ENCODE assay signal across 8 mouse cellular contexts in the genomic region with DNA sequence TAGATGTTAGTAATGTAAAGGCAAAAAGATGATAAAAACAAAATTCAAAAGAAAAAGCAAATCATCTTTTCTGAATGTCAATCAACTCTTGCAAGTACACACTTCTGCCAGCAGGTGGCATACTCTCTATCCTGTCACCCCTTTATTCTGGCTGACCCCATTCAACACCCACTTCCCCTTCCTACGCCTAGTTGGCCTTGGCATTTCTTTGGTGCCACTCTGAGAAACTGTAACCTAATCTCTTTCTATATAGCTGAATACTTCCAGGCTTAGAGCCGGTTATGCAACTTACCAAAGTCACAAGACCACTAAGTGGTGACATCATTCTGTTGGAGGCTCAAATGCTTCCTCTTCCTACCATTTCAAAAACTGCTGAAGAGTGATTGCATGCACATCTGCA.
DNase-seq lines count a peak whose midpoint lies in the region; ATAC-seq and TF ChIP-seq lines count a peak whose summit lies in the region.
"Had no signal": no experiment of that assay in that cellular context is flagged by ENCODE, and none has a peak within 500 bp of the region (broad histone marks: within the 10 kb centered on the region; RNA-seq: fewer than 3 reads in every experiment).

No protein-coding gene starts in this region.

- dilution Hi-C loops in CH12.LX (cut with MboI; ENCODE audit: extremely low pct_ligation_motif_present, extremely low pct_unique_long_range_greater_than_20kb, low sequenced_read_pairs) = no loop called here

- TF ChIP-seq EP300 in CH12.LX (IDR thresholded peaks at IDR 0.05; ENCODE audit: low read length) = no peak
- TF ChIP-seq EP300 in MEL (IDR thresholded peaks at IDR 0.05; ENCODE audit: low read depth in 1 of 2, low read length in 2 of 2) = no peak

- H3K79me2 ChIP-seq in CH12.LX (replicated peaks; ENCODE audit: control insufficient read depth, extremely low read depth, insufficient read depth, poor library complexity, severe bottlenecking) (no peaks in the 10 kb centered on the region), MEL (ENCODE audit: control insufficient read depth, insufficient read depth, low read length, poor library complexity) (no peaks in the 10 kb centered on the region)

- DNase-seq in kidney, postnatal 0 days (ENCODE audit: low spot score) = peak; percentile 50
- DNase-seq in kidney, postnatal 14 days = no peak
- DNase-seq in CH12.LX (ENCODE audit: extremely low read depth) = peak; percentile 61
- DNase-seq in MEL (ENCODE audit: low read depth, low spot score) = peak; percentile 48
- DNase-seq in forelimb bud, embryonic 11.5 days (ENCODE audit: low read depth, low spot score) = peak; percentile 21
- DNase-seq in right cerebral cortex, postnatal 4 days = no peak
- no peak for DNase-seq in cerebellum, adult 9-11 months

- in situ Hi-C loops in CH12.LX (cut with MboI; ENCODE audit: low pct_ligation_motif_present, low pct_unique_long_range_greater_than_20kb, low sequenced_read_pairs) = no loop called here

- peak; percentile 72 for TF ChIP-seq CTCF in kidney, postnatal 0 days (IDR thresholded peaks at IDR 0.05; ENCODE audit: low read depth)
- TF ChIP-seq CTCF in CH12.LX (conservative IDR thresholded peaks at IDR 0.05 in 1 of 2, IDR thresholded peaks at IDR 0.05 in 1 of 2; ENCODE audit: low read depth in 2 of 2, low read length in 2 of 2) = peak; percentile 68 to 76
- TF ChIP-seq CTCF in MEL (IDR thresholded peaks at IDR 0.05 in 2 of 3, conservative IDR thresholded peaks at IDR 0.05 in 1 of 3; ENCODE audit: control insufficient read depth in 1 of 3, insufficient read depth in 1 of 3, low read depth in 2 of 3, low read length in 3 of 3, poor library complexity in 1 of 3, severe bottlenecking in 1 of 3) = peak; percentile 48 to 64 (median 56)

- H3K9ac ChIP-seq in kidney, postnatal 0 days (ENCODE audit: low read depth, low read length) = no peak overlapping the region
- no peak overlapping the region for H3K9ac ChIP-seq in CH12.LX (ENCODE audit: insufficient read depth, low read depth)
- no peak overlapping the region for H3K9ac ChIP-seq in MEL (ENCODE audit: control insufficient read depth, low read depth, low read length, poor library complexity, severe bottlenecking)
- H3K9ac ChIP-seq: limb, embryonic 12.5 days had no signal

- 17% methylated on average over 2 of the region's 2 CpGs for WGBS in kidney, postnatal 0 days

- TF ChIP-seq RAD21 in CH12.LX (IDR thresholded peaks at IDR 0.05; ENCODE audit: low read depth, low read length) (peak; percentile 61), MEL (IDR thresholded peaks at IDR 0.05; ENCODE audit: low read depth, low read length) (peak; percentile 44)

- H3K4me3 ChIP-seq in kidney, postnatal 0 days (replicated peaks; ENCODE audit: low read depth, low read length) = no peak overlapping the region
- H3K4me3 ChIP-seq in CH12.LX (replicated peaks in 1 of 3; ENCODE audit: low read depth in 2 of 3, low read length in 2 of 3, poor library complexity in 1 of 3) (no peak overlapping the region), MEL (ENCODE audit: control insufficient read depth in 1 of 2, insufficient read depth in 1 of 2, low read depth in 2 of 2, low read length in 2 of 2) (no peak overlapping the region)
- H3K4me3 ChIP-seq: limb, embryonic 12.5 days had no signal

- no peak for TF ChIP-seq POLR2A in CH12.LX (IDR thresholded peaks at IDR 0.05; ENCODE audit: low read depth, low read length)
- no peak for TF ChIP-seq POLR2A in MEL (IDR thresholded peaks at IDR 0.05; ENCODE audit: control insufficient read depth in 1 of 2, insufficient read depth in 1 of 2, low read depth in 1 of 2, low read length in 2 of 2, poor library complexity in 1 of 2)

- H3K4me2 ChIP-seq in kidney, postnatal 0 days (ENCODE audit: low read length) = no peak overlapping the region
- peak overlapping the region; percentile 45; the same call in 1 of the 2 replicates for H3K4me2 ChIP-seq in CH12.LX (ENCODE audit: insufficient read depth, low read depth, poor library complexity, severe bottlenecking)
- H3K4me2 ChIP-seq: limb, embryonic 12.5 days had no signal

- no peak overlapping the region for H3K27ac ChIP-seq in kidney, postnatal 0 days
- H3K27ac ChIP-seq in CH12.LX (ENCODE audit: insufficient read depth, low read depth) = no peak overlapping the region
- no peak overlapping the region for H3K27ac ChIP-seq in MEL (ENCODE audit: control insufficient read depth, low read depth, low read length)
- H3K27ac ChIP-seq: limb, embryonic 12.5 days had no signal

- H3K36me3 ChIP-seq in kidney, postnatal 0 days (ENCODE audit: insufficient read depth, low read length) = no peaks in the 10 kb centered on the region
- H3K36me3 ChIP-seq in CH12.LX (replicated peaks in 1 of 2; ENCODE audit: control insufficient read depth in 1 of 2, insufficient read depth in 1 of 2, low read length in 1 of 2) (peaks cover 0 to 8% of the 10 kb centered on the region in 2 experiments), MEL (ENCODE audit: control insufficient read depth in 1 of 2, insufficient read depth in 2 of 2, low read length in 2 of 2) (no peaks in the 10 kb centered on the region)
- H3K36me3 ChIP-seq: limb, embryonic 12.5 days had no signal

- H3K9me3 ChIP-seq in kidney, postnatal 0 days (replicated peaks; ENCODE audit: low read length) = no peaks in the 10 kb centered on the region
- H3K9me3 ChIP-seq in CH12.LX (replicated peaks; ENCODE audit: low read length) (peaks cover 5% of the 10 kb centered on the region), MEL (replicated peaks; ENCODE audit: insufficient read depth, low read length) (no peaks in the 10 kb centered on the region)
- H3K9me3 ChIP-seq: limb, embryonic 12.5 days had no signal

- peak; percentile 86 for ATAC-seq in kidney, postnatal 0 days (replicated peaks; ENCODE audit: low FRiP score, low read depth)

- H3K4me1 ChIP-seq in kidney, postnatal 0 days (replicated peaks; ENCODE audit: insufficient read depth, low read length) = no peaks in the 10 kb centered on the region
- peaks cover 0 to 6% of the 10 kb centered on the region in 2 experiments; a peak in 1 of 4 replicates for H3K4me1 ChIP-seq in CH12.LX (ENCODE audit: control insufficient read depth in 1 of 2, insufficient read depth in 2 of 2)
- H3K4me1 ChIP-seq in MEL (ENCODE audit: control insufficient read depth in 1 of 2, insufficient read depth in 2 of 2, low read length in 2 of 2) = no peaks in the 10 kb centered on the region
- H3K4me1 ChIP-seq: limb, embryonic 12.5 days had no signal

- H3K27me3 ChIP-seq in kidney, postnatal 0 days (ENCODE audit: insufficient read depth, low read length) = no peaks in the 10 kb centered on the region
- H3K27me3 ChIP-seq in CH12.LX (replicated peaks) (no peaks in the 10 kb centered on the region), MEL (ENCODE audit: control insufficient read depth in 1 of 2, insufficient read depth in 2 of 2, low read length in 2 of 2) (no peaks in the 10 kb centered on the region)
- H3K27me3 ChIP-seq: limb, embryonic 12.5 days had no signal

TF ChIP-seq in CH12.LX, 34 proteins besides CTCF, POLR2A, EP300 and RAD21 (continues in another document):
- no peak for TF ChIP-seq HCFC1 (IDR thresholded peaks at IDR 0.05; ENCODE audit: low read depth, low read length)
- no peak for TF ChIP-seq ZMIZ1 (IDR thresholded peaks at IDR 0.05; ENCODE audit: low read depth, low read length)
- TF ChIP-seq ZNF384 (IDR thresholded peaks at IDR 0.05; ENCODE audit: low read depth, low read length) = no peak
- TF ChIP-seq USF1 (IDR thresholded peaks at IDR 0.05; ENCODE audit: low read depth, low read length) = no peak
- TF ChIP-seq ZKSCAN1 (IDR thresholded peaks at IDR 0.05; ENCODE audit: borderline replicate concordance, low read depth, low read length) = no peak
- TF ChIP-seq GABPA (IDR thresholded peaks at IDR 0.05; ENCODE audit: insufficient replicate concordance, low read depth, low read length) = no peak
- TF ChIP-seq SIN3A (IDR thresholded peaks at IDR 0.05; ENCODE audit: low read length) = no peak
- no peak for TF ChIP-seq TBP (conservative IDR thresholded peaks at IDR 0.05; ENCODE audit: low read depth, low read length)
- no peak for TF ChIP-seq MAFK (IDR thresholded peaks at IDR 0.05; ENCODE audit: insufficient replicate concordance, low read length)
- no peak for TF ChIP-seq NRF1 (IDR thresholded peaks at IDR 0.05; ENCODE audit: low read depth, low read length)
- no peak for TF ChIP-seq CHD2 (IDR thresholded peaks at IDR 0.05; ENCODE audit: low read length)
- TF ChIP-seq ETS1 (conservative IDR thresholded peaks at IDR 0.05; ENCODE audit: low read depth, low read length) = 0 out of 2 replicates have a peak, but pooled peaks have one; percentile 17
- TF ChIP-seq PAX5 (IDR thresholded peaks at IDR 0.05; ENCODE audit: low read length) = no peak
- TF ChIP-seq BHLHE40 (IDR thresholded peaks at IDR 0.05; ENCODE audit: low read depth, low read length) = peak; percentile 51
- TF ChIP-seq TCF12 (IDR thresholded peaks at IDR 0.05; ENCODE audit: low read depth, low read length) = 0 out of 2 replicates have a peak, but pooled peaks have one; percentile 14

TF ChIP-seq in MEL, 35 proteins besides CTCF, POLR2A, EP300 and RAD21:
- TF ChIP-seq ELF1 (IDR thresholded peaks at IDR 0.05; ENCODE audit: low read depth, low read length) (no peak), HCFC1 (IDR thresholded peaks at IDR 0.05; ENCODE audit: low read depth, low read length) (no peak), ZC3H11A (IDR thresholded peaks at IDR 0.05; ENCODE audit: low read depth, low read length) (peak; percentile 23; the same call in 1 of the 2 replicates), SMC3 (IDR thresholded peaks at IDR 0.05; ENCODE audit: low read depth, low read length) (peak; percentile 74)

Comparison
In these comparisons a context has a peak if more than half of its experiments do, and no peak if none do; other contexts are left out.
1. DNase-seq: peak in kidney, postnatal 0 days (single experiment), CH12.LX (single experiment), MEL (single experiment) and forelimb bud, embryonic 11.5 days (single experiment); none in kidney, postnatal 14 days (single experiment), right cerebral cortex, postnatal 4 days (single experiment) and cerebellum, adult 9-11 months (single experiment).
2. Peak in every context shown above with its lines, with median percentiles within 50 percentile points of each other: CTCF ChIP-seq.